Mouse (Mus musculus) right cerebral cortex, adult 2 months (tissue): Measurements from ENCODE around the gene Gabrd.
A peak's percentile ranks its signal among the peaks of the same experiment; 100 is the strongest.

Experiments
- DNase-seq, 2 experiments: peaks; one replicate each; pipeline ENCODE4 v3.0.0; 2021 to 2022; ENCODE audit warnings: low spot score in 2 of 2

The Gabrd gene

DNA sequence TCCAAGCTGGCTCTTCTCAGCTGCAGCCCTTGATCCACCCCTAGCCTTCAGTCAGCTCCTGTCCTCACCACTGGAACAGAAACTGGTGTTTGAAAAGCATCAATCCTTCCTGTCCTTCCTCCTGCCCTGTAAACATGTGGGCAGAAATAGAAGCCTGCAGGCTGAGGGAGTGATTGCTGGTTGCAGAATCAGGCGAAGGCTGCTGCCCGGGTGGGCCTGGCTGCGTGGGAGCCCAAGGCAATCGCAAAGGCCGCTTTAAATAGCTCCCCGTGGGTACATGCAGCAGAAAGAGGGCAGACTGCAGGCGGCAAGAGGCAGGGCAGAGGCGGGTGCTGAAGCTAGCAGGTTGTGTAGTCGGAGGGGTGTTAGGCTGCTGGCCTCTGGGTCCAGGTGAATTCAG is 15.2 kb downstream of the Gabrd start:
- peak; percentile 73 to 77 for DNase-seq

DNA sequence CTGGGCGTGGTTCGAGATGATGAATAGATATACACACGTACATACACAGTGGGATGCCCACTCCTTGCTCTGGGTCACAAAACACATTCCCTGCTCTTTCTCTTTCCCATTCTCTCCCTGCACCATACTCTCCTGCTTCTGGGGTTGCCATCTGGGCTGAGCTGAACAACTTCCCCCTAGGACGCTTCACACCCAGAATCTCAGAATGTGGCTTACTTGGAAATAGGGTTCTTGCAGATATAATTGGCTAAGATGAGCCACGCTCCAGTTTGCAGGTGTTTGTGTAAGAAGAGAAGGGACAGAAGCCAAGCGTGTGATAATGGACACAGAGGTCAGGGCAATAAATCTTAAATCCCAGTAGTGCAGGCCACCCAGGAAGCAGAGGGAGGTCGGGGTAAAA is 15.9 kb downstream of the Gabrd start:
- DNase-seq: peak; percentile 21 to 30

DNA sequence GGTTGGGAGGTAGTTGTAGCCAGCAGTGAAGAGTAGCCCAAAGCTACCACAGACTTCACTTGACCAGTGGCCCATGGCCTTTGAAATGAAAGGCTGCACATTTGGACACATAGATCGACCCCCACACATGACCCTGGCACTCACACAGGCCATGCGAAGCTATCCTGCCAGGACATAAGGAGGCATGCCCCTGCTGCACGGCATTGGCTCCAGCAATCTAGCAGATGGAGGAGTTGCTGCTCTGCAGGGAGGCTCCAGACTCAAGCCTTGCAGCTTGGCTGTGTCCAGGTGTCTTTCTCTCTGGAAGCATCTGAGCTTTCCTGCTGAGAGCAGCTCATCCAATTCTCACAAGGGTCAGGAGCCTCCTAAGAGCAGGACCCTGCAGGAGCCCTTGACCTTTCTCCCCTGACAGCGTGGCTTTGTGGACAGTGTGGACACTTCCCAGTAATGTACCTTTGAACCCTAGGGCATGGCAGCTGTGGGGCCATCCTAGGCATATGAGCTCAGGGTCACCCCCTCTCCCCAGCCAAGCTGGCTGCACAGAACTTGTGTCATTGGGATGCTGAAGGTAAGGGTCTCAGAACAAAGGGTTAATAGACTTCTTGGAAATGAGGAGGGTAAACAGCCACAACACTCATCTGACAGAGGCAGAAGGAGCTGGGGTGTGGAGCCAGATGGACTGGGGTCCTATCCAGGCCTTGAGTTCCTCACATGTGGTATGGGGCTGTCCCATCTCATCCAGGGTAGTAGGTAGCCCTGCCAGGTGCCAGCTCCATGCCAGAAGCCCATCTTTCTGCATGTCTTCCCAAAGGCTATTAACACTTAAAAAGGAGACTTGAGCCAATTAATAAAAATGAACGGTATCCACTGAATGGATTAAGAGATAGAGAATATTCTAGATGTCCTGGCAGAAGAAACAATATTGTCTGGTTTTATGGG is 25.8 kb downstream of the Gabrd start:
- DNase-seq: no peak

DNA sequence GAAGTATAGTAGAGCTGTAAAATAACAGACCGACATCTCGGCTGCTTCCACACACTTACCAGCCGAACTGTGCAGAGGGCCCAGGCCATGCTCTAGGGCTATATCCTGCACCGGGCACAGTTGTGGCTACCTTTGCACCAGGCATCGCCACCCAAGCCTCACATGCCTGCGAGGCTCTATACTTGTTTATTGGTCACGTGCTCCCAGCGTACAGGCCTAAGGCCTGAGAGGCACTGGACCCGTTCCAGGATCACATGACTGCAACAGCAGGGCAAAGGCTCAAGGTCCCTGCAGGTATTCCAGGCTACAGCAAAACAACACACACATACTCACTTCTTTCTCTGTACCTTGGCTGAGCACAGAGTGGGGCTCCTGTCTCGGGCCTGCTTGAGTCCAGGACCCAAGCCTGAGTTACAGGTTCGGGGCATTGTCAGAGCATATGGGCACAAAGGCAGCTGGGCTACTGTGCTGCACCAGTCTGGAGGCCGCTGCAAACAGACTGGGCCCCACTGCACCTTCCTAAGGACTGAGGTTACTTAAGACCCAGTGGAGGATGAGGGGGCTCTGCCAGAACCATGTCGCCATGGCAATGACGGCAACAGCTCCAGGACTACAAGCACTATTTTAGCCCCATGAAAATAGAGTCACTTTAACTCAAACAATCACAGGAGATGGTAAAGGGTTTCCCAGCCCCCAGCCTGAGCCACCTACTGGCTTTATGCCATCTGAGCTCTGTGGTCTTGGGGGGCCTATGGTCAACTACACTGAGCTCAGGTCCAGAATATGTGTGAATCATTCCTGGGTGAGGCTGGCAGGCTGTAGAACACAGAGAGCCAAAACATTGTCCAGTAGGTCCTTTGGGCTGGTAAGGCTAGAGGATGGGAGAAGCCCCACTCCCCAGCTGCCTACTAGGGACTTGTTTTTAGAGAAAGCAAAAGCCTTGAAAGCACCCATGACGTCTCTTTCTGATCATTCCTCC is 26.9 kb downstream of the Gabrd start:
- no peak for DNase-seq

DNA sequence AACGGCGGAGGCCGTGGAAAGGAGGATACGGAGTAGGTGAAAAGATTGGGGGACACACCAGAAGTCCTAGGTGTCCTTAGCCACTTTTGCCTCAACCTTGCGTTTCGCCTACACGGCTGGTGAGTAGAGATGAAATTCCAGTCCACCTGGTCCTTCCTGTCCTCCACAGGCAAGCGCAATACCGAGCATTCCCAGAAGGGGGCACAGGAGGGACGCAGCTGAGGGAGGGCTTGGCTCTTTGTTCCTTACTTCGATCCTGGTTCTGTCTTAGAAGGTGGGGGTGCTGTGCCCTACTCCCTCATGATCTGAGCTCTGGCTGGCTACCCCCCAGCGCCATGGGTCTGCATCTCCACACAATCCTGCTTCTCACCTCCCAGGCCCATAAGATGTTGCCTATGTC is 29.2 kb downstream of the Gabrd start:
- peak; percentile 84 to 93 for DNase-seq

DNA sequence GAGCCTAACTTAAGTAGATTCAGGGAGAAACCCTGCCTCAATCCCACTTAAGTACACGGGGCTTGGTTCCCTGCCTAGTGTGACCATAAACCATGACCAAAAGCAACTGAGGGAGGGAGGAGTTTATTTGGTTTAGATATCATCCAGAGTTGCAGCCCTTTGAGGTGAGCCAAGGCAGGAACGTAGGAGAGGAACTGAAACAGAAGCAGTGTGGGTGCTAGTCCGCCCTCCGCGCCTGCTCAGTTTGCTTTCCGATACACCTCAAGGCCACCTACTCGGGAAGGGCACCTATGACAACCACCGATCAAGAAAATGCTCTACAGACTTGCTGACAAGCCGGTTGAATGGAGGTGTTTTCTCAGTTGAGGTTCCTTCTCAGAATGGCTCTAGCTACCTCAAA is 30.2 kb downstream of the Gabrd start:
- DNase-seq: no peak

DNA sequence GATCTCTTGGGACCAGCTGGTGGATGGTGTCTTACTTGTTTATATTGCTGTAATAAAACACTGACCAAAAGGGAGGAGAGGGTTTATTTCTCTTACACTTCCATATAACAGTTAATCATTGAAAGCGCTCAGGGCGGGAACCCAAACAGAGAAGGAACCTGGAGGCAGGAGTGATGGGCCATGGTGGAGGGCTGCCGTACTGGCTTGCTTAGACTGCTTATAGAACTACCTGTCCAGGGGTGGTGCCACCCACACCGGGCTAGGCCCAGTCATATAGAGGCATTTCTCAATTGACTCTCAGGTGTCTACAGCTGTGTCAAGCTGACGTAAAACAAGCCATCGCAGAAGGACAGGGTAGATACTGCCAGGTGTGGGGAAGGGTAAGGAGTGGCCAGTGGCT is 31.1 kb downstream of the Gabrd start:
- DNase-seq: no peak

DNA sequence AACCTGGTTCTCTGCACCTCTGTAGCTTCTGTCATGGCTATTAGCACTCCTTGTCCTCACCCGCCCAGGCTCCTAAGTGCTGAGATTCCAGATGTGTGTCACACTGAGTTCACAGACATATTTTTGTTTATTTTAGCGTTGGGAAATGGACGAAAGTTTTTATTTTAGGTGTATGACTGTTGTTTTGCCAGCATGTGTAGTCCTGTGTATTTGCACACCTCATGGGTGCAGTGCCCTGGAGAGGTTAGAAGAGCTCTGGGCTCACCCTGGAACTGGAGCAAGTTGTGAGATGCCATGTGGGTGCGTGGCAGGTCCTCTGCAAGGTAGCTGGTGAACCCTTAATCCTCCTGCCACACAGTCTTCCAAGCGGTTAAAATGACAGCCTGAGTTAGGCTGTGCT is 35.5 kb downstream of the Gabrd start:
- no peak for DNase-seq

DNA sequence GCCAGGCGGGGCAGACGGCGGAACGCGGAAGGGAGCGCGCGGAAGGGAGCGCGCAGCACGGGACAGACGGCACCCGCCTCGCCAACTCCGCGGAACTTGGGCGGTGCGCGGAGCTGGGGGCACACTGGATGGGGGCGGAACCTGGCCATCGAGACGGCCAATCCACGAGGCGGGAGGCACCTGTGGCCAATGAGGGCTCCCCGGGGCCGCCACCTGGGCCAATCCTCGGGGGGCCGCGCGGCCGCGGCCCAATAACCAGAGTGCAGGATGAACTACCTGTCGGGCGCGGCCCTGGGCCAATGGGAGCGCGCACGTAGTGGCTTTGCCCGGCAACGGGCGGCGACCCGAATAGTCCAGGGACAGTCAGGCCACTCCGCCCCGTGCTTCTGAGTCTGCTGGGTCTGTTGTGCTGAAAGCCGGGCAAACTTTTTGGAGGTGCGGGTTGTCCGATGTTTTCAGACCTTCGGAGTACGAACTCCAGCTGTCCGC is 36.6 kb downstream of the Gabrd start, which contains the start of gene Prkcz:
TSS of gene Prkcz (minus strand) at position 59 of the 489 bp plus-strand sequence.
- peak; percentile 44 to 59 for DNase-seq

DNA sequence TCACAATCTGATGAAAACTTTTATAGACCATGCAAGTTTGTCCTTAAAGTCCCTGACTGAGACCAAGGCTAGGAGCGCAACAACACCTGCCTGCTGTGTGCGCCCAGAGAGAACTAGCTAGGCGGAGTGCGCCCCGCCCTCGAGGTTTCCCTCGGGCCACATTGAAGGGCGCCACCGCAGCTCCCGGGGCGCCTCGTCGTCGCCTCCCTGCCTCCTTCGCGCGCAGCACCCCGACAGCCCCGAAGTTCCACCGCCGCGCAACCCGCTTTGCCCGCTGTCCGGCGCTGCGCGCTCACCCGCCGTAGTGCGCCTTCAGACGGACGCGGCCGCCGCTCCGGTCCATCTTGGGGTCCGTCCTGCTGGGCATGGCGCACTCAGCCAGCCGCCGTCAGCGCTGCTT is 37.1 kb downstream of the Gabrd start:
- no peak for DNase-seq

DNA sequence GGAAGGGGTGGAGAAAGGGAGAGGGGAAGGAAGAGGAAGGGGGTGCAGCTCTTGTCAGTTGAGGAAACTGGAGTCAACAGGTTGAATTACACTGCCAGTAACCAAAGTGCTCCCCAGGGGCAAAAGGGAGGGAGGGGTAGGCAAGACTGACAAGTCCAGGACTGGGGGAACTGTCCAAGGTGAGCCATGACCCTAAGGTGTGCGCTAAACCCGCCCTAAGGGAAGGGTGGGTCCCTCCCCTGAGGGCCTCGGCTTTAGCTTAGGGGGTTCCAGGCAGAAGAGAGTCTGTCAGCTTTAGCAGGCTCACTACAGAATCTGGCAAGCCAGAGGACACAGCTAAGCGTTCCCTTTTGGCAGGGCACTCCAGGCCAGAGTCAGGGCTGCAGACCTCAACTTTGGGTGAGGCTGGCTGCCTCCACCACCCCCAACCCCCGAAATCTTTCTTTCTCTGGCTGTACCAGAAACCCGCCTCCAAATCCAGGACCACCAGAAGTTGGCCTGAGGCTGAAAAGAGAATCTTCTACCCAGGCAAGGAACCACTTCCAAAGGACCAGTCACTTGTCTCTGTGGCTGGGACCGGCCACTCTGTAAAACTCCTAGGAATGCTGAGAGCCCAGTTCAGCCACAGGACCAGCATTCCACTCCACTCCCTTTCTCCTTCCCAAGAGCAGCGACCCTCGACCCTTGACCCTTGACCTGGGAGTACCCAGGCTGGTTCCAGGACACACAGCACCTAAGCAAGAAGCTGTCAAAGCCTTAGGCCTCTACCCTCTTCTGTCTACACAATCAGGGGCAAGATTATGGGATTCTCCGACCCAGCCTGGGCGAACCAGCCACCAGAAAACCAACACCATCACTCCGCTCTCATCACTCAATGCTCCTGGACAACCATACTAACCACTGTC is 38.1 kb downstream of the Gabrd start:
- no peak for DNase-seq

DNA sequence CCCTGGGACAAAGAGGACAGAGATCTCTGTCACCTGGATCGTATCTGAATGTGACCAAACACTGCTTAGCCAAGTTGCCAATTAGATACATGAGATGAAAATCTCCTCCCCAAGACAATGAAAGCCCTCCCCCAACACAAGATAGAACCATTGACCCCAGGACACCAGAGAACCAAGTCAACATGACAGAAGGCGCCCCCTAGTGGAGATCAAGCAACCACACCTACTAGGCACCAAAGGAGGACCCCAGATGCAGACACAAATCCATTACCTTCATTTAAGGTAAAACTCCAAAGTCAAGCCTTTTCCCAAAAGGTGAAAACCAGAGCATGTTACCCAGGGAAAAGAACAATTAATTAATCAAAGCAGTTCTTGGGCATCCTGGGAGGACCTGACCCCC is 40.3 kb downstream of the Gabrd start:
- no peak for DNase-seq

DNA sequence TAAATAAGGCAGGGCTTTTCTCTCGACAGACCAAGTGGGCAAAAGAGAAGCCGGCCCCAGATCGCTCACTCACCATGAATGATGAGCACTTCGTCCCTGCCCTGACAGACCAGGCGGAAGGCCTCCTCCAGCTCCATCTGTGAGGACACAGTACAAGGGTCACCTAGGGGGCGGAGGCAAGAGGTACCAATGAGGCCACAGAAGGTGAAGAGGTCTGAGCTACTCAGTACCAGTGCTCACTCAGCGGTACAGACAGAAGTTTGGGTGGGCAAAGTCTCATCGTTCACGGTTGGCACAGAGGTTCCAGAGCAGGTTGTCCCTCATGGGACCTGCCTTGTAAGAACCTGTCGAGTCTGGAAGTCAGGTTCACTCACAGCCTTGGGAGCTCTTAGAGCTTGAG is 41.6 kb downstream of the Gabrd start:
- no peak for DNase-seq

DNA sequence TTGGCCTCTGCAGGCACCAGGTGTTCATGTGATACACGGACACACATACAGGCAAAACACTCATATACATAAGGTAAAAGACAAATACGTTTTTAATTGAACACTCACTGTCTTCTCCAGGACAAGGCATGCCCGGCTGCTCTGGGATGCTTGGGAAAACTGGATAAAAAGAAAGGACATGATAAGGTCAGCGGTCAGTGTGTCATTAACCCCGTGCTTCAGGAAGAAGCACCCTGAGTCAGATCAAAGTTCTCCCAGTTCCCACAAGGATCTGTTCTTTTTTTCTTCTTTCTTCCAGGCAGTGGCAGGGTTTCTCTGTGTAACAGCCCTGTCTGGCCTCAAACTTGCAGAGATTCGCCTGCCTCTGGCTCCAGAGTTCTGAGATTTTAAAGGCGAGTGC is 43.4 kb downstream of the Gabrd start:
- DNase-seq: no peak

DNA sequence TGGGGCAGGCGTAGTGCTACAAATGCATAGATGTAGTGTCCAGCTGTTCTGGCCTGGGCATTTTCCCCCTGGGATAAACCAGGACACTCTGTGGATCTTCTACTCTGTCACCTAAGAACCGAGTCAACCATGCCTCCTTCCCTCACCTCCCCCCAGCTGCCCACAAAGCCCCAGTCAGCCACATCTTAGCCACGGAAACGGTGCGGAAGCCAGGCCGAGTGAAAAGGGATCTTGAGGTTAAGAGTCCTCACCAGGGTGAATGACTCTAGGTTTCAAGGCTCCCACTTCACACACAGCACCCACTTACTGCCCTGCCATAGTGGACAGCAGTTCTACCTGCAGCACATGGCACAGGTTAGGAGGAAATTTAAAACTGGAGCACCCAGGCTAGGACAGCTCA is 43.9 kb downstream of the Gabrd start:
- DNase-seq: no peak

DNA sequence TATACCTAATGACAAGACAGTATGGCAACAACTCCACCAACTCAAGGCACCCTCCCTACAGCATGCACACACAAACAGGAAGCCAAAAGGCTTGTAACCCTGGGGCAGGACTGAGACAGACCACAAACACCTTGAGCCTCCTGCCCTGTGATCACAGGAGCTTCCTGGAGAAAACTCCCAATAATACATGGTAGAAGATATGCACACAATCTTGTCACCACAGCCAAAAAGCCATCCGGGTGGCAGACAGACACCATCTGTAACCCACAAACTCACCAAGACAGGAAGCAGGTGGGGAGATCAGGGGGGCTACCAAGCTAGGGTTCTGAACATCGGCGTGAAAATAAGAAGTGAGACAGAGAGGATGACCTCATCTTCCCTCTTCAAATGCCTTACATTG is 45.3 kb downstream of the Gabrd start:
- DNase-seq: no peak

DNA sequence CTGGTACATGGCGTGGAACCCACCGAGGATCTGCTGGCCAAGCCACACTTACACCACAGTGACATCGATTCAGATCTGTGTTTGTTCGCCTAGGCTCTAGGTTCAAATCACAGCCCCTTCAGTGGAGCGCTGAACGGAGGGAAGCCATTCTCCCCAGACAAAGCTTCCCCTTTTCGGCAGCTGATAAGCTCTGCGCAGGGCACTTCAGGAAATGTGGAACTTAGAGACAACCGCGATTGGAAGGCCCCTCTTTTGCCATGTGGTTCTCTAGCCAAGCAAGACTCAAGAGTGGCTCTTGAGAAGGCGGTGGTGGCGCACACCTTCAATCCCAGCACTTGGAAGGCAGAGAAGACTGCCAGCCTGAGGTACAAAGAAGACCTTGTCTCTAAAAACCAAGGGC is 51.6 kb downstream of the Gabrd start:
- no peak for DNase-seq

DNA sequence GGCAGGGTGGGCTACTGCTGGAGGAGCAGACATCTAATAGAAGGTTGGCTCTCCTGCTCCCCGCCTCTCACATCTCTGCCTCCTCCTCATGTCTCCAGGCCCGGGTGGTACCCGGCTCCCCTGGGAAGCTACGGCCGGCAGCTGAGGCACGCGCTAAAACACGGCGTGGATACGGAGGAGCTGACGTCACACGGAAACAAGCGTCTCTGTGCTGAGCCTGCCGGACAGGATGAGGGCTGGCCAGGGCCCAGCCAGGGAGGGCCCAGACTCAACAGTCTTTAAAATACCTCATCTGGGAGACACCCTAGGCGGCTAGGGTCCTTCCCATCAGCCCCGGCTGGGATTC is 52.3 kb downstream of the Gabrd start:
- peak; percentile 87 to 89 for DNase-seq

DNA sequence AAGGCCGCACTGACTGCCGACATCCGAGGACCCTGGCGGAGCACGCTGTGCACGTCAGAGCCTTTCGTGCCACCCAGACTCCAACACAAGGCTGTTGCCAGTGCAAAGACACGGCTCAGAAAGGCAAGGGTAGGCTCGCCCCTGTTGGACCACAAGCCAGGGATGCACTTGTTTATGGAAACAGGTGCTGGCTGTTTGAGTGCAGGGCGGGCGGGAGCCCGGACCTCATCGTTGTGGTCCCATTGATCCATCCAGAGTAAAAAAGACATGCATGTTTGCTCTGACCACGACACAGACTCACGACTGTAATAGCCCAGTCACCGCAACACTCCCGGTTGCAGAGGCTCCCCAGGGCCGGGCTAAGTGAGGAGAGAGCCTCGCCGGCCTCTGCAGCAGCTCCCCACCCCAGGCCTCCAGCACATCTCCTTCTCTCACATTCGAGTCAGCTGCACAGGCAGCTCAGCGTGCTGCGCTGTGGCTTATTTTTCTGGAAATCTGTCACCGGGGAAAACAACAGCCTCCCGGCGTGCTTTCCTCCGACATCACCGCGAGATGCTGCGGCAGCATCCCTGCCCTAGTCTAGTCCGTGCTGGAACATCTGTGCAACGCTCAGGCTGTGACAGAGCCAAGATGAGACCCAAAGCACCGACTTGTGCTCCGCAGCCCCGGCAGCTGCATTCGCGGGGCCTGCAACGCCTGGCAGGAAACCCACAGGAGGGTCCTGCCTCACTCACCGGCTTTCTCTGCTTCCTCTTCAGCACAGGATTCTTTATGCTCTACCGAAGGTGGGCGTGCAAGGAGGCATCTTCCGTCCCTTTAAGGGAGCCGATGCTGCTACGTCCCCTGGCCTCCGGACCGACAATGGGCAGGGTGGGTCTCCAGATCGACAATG is 53.0 kb downstream of the Gabrd start:
- peak; percentile 41 to 54 for DNase-seq

DNA sequence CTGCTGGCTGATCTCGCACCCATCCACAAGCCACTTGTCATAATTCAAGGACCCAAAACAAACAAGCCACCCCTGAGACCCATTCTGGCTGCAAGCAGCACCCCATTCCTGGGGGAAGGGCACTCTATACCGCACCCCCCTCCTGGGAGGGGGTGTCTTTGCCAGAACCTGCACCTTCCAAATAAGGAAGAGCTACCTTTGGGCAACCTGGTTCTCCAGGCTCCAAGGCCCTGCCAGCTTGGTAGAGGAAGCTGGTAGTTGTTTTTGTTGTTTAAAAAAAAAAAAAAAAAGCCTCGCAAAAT is 53.7 kb downstream of the Gabrd start:
- DNase-seq: peak in 1 of 2 experiments; percentile 38
